Mouse (Mus musculus) bone marrow macrophage, adult 2 months (primary cell): ENCODE measurements around the gene Borcs7.

Experiments
- CTCF ChIP-seq: IDR thresholded peaks from 2 replicates; pipeline ENCODE4 v1.5.1; 2012; ENCODE audit warnings: low read depth, mild to moderate bottlenecking, low read length, moderate library complexity
- POLR2A ChIP-seq: IDR thresholded peaks from 2 replicates; pipeline ENCODE4 v1.6.1; 2012; ENCODE audit warnings: mild to moderate bottlenecking, low read depth, low read length, borderline replicate concordance

GRCm38 (mm10) chr19:46740341-46741008 lies 50.8 kb downstream of the Borcs7 start:
- no peak for TF ChIP-seq CTCF
- no peak for TF ChIP-seq POLR2A
